Mouse (Mus musculus): ENCODE results near the gene D17H6S53E. TPM values are rescaled to one million over a fixed set of nuclear protein-coding genes. Genes with fewer than 3 reads are reported as not detected.

Gene D17H6S53E
- total RNA-seq, 2 experiments from 2014 or later = 1.5 to 2.8 TPM

DNA sequence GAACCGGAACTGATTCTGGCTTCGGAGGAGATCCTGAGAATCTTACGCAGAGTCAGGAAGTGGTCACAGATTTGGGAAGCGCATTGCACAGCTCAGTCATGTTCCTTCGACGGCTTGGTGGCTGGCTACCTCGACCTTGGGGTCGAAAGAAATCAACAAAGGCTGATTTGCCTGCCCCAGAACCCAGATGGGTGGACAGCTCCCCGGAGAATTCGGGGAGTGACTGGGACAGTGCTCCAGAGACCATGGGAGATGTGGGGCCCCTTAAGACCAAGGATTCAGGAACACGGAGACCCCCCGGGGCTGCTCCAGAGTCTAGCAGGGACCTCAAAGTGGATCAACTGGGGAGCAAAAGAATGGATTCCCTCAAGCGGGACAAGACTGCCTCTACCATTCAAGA is 844 bp downstream of the D17H6S53E start:
- ATAC-seq (replicated peaks; ENCODE audit: low FRiP score, poor library complexity, severe bottlenecking) = no peak

DNA sequence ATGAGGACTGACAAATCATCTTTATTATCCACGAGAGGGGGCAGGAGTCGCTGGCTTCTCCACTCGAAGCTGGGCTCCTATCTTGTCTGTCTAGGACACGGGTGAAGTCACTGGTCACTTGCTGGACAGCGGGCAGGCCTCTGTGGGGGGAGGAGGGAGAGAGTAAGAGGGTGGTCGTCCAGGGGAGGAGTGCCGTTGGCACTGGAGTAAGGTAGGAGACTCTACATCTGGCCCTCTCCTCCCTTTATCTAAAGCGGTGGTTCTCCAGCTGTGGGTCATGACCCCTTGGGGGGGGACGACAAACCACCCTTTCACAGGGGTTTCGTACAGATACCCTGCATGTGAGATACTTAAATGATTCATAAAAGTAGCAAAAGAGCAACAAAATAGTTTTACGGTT is 2.8 kb downstream of the D17H6S53E start:
- no peak for ATAC-seq (replicated peaks; ENCODE audit: low FRiP score, poor library complexity, severe bottlenecking)

DNA sequence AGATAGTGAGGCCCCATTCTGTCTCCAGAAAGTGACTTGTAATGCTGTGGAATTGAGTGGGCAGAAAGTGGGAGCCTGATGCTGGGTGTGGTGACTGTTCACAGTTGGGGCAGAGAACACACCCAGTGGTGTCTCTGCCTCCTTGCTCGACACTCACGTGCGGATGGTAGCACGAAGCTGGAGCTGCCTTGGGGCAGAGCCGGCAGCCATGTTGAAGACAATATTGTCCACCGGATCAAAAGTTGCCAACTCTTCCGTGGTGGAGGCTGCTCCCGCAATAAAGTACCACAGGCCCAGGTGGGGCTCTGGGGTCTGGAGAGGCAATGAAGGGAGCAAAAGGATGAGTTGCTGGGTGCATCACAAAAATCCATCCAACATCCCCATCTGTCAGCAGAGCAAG is 4.9 kb downstream of the D17H6S53E start:
- no peak for ATAC-seq (replicated peaks; ENCODE audit: low FRiP score, poor library complexity, severe bottlenecking)

GRCm38 (mm10) chr17:35131500-35132173 is 5.5 kb downstream of the D17H6S53E start, which contains the start of gene Apom:
Gene Apom, minus strand, starts transcription at chr17:35132050.
- no peak for ATAC-seq (replicated peaks; ENCODE audit: low FRiP score, poor library complexity, severe bottlenecking)

DNA sequence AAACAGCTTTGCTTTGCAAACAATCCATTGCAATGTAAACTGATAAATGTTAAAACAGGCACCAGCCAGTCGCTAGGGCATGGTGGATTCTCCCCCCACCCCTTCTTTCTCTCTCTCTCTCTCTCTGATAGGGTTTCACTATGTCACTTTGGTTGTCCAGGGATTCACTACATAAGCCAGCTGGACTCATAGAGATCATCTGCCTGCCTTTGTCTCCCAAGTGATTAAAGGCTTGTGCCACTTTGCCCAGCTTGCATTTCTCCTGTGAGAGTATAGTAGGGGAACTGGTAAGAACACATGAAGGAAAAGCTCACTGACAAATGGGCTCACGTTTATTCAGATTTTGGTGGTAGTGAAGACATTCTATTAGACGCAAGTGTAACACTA is 6.0 kb downstream of the D17H6S53E start:
- ATAC-seq (replicated peaks; ENCODE audit: low FRiP score, poor library complexity, severe bottlenecking) = no peak

DNA sequence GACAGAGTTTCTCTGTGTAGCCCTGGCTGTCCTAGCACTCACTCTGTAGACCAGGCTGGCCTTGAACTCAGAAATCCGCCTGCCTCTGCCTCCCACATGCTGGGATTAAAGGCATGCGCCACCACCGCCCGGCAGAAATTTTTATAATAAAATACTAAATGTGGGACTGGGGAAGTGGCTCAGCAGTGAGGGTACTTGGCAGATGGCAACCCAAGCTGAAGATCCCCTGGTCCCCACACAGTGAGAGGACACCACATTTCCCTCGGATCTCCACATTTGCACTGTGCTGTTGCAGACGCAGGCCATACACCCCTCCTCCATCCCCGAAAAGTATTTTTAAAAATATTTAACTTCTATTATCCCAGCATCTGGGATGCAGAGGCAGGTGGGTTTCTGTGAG is 7.3 kb downstream of the D17H6S53E start:
- no peak for ATAC-seq (replicated peaks; ENCODE audit: low FRiP score, poor library complexity, severe bottlenecking)

GRCm38 (mm10) chr17:35134801-35135590 is 8.8 kb downstream of the D17H6S53E start, which contains the start of gene Bag6:
Gene Bag6, plus strand, starts transcription at chr17:35135178.
- ATAC-seq (replicated peaks; ENCODE audit: low FRiP score, poor library complexity, severe bottlenecking) = peak; percentile 90

DNA sequence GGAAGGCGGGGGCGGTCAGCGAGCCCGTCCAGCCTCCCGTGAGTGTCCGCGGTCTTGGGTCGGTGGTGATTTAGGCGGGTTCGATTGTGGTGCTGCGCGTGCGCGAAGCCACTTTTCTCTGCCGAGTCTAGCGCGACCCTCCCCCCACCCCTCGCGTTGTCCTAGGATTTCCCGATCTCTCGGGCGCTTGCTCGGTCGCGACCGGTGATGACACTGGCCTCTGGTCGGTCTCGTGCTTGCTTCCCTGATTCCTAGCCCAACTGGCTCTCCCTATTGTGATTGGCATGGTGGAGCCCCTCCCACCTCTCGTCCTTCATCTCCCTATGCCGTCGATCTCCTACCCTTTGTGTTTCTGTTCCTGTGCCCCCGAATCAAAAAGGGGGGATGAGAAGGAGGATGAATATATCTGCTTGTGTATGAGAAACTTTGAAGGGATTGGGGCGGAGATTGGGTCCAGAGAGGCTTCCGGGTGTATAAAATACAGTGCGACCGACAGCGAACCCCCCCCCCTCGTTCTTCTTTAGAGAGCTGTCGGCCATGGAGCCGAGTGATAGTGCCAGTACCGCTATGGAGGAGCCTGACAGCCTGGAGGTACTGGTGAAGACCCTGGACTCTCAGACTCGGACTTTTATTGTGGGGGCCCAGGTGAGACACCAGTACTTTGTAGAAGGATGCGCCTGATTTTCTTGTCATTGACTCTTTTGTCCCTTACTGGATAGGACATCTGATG is 9.6 kb downstream of the D17H6S53E start:
- ATAC-seq (replicated peaks; ENCODE audit: low FRiP score, poor library complexity, severe bottlenecking) = peak; percentile 60

DNA sequence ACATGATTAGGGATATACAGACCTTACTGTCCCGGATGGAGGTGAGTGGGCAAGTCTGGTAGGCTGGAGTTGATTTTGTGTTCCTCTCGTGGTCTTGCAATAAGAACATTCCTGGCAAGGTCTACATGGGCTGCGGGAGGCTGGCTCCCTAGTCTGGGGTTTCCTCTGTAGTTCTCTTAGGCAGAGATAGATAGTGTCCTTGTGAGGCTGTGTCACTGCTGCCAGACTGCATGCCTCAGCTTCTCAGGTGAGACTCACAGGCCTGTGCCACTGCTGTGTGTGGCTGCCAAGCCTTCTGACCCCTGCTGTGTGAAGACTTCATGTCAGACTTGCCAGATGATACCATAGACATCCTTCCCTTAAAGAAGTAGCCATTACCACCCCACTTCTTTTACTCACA is 13.1 kb downstream of the D17H6S53E start:
- ATAC-seq (replicated peaks; ENCODE audit: low FRiP score, poor library complexity, severe bottlenecking) = no peak

DNA sequence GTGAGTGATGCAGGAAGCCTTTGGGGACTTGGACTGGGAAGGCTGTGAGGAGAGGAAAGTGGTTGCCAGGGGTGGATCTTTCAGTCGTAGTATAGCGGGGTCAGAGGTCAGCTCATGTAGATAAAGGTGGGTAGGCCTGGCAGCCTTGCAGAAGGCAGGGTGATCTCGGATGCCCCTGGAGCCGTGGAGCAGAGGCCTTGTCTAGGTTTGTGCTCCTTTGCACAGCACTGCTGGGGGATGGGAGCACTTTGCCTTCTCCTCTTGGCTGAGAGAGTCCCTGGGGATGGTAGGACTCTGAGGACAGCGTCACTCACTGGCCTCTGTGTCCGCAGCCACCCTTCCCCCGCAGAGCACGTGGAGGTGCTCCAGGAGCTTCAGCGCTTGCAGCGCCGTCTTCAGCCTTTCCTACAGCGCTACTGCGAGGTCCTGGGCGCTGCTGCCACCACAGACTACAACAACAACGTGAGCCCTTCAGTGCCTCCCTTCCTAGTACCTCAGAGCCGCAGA is 14.4 kb downstream of the D17H6S53E start:
- no peak for ATAC-seq (replicated peaks; ENCODE audit: low FRiP score, poor library complexity, severe bottlenecking)

DNA sequence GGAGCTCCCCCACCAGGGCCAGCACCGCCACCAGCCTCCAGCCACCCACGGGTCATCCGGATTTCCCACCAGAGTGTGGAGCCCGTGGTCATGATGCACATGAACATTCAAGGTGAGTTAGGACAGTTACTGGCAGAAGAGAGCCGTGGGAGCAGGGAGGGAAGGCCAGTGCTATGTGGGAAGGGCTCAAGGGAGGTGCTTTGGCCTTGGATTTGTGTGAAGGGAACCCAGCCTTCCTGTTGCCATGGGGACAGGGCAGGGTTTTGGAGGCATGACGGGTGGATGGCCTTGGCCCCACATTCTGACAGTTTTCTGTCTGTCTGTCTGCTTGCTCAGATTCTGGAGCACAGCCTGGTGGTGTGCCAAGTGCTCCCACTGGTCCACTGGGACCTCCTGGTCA is 15.8 kb downstream of the D17H6S53E start:
- ATAC-seq (replicated peaks; ENCODE audit: low FRiP score, poor library complexity, severe bottlenecking) = no peak

- no peak for ATAC-seq (replicated peaks; ENCODE audit: low FRiP score, poor library complexity, severe bottlenecking)
Measured at GRCm38 (mm10) chr17:35146139-35146538, 20.0 kb downstream of the D17H6S53E start.

GRCm38 (mm10) chr17:35147348-35147747 is 21.2 kb downstream of the D17H6S53E start:
- ATAC-seq (replicated peaks; ENCODE audit: low FRiP score, poor library complexity, severe bottlenecking) = no peak

DNA sequence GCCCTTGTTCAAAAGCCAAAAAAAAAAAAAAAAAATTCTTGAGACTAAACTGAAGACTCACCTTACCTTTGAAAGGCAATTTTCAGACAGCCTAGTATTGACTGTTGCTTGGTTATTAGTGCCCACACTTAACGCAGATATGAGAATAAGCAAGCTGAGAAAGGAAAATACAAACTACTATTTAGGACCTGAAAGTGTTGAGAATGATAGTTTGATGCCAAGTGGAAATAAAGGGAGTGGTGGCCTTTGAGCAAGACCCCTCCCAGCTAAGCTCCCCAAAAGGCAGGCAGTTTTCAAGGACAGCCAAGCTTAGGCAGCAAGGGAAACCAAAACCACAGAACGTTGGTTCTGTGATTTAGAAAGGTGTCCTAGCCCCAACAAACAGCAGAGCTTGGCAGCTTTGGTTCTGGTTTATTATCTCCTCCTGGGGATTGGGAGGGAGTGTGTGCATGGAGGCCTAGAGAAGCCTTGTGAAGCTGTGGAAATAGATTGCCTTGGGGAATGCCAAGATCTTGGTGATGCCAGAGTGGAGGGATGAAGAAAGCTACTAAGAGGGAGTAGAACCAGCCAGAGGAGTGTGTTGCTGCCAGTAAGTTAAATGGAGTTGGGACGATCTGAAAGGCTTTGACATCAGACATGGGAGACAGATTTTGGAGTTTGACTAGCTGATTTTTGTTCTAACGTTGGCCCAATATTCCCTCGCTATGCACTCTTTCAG is 21.9 kb downstream of the D17H6S53E start:
- no peak for ATAC-seq (replicated peaks; ENCODE audit: low FRiP score, poor library complexity, severe bottlenecking)

GRCm38 (mm10) chr17:35152121-35152520 is 25.9 kb downstream of the D17H6S53E start:
- no peak for ATAC-seq (replicated peaks; ENCODE audit: low FRiP score, poor library complexity, severe bottlenecking)

DNA sequence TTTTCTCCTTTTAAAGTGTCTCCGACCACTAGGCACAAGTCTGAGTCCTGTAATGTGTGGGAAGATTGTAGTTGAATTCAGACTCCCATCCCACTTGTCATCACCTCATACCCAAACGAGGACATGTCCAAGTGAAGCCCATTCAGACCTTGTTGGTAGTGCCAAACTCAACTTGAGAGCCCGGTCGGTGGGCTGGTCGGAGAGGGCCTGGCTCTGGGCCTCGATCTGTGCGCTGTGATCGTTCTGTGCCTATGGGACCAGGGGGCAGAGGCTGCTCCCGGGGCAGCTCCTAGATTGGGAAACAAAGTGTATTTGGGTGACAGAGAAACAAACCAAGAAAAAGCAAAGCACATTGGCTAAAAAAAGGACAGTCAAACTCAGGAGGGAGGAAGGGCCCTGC is 26.9 kb downstream of the D17H6S53E start:
- no peak for ATAC-seq (replicated peaks; ENCODE audit: low FRiP score, poor library complexity, severe bottlenecking)

DNA sequence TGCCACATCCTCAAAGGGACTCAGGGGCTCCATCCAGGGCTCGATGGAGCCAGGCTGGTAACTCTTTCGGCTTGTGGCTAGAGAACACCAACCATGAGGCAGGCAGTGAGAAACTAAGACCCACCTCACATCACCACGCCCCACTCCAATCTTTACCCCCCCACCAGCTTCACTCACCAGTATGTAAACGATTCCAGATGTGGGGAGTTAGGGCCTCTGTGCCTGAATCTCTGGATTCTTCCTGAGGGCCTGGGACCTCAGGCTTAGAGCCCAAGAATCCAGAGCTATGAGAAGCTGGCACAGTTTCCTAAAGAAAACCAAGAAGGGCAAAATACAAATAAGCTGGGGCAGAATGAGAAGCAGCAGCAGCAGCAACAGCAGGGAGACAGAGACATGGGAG is 27.8 kb downstream of the D17H6S53E start:
- no peak for ATAC-seq (replicated peaks; ENCODE audit: low FRiP score, poor library complexity, severe bottlenecking)

GRCm38 (mm10) chr17:35154616-35155015 is 28.4 kb downstream of the D17H6S53E start:
- ATAC-seq (replicated peaks; ENCODE audit: low FRiP score, poor library complexity, severe bottlenecking) = no peak

- ATAC-seq (replicated peaks; ENCODE audit: low FRiP score, poor library complexity, severe bottlenecking) = no peak
Measured at GRCm38 (mm10) chr17:35155451-35155850, 29.3 kb downstream of the D17H6S53E start.
